8 mouse cellular contexts compared by ENCODE assay signal in genomic region chr13:89634137-89634683, GRCm38 (mm10).
A peak's percentile ranks its signal among the peaks of the same experiment; 100 is the strongest.
DNase-seq lines count a peak whose midpoint lies in the region; ATAC-seq lines count a peak whose summit lies in the region.

No protein-coding gene starts in this region.

- H3K4me3 ChIP-seq in forebrain, embryonic 14.5 days (ENCODE audit: low read depth, low read length), result no peak overlapping the region

- intact Hi-C loops in left cerebral cortex, postnatal 14 days (cut with DNase I), result loop anchor here (5.0 kb wide), 2 partner anchors 47 to 87 kb away; no protein-coding TSS in a partner anchor

- no peaks in the 10 kb centered on the region for H3K36me3 ChIP-seq in forebrain, embryonic 14.5 days (ENCODE audit: control insufficient read depth, insufficient read depth, low read length)

- no peaks in the 10 kb centered on the region for H3K27me3 ChIP-seq in forebrain, embryonic 14.5 days (replicated peaks; ENCODE audit: control insufficient read depth, insufficient read depth, low read length)

- H3K4me2 ChIP-seq in forebrain, embryonic 14.5 days (ENCODE audit: low read length), result no peak overlapping the region

- H3K9ac ChIP-seq in forebrain, embryonic 14.5 days (ENCODE audit: low read length), result no peak overlapping the region

- H3K9me3 ChIP-seq in forebrain, embryonic 14.5 days (replicated peaks; ENCODE audit: control insufficient read depth, low read length), result no peaks in the 10 kb centered on the region

- WGBS in forebrain, embryonic 14.5 days, result 29% methylated on average over 4 of the region's 4 CpGs

- peak; percentile 81 for ATAC-seq in CD4-positive, CD25-positive, alpha-beta regulatory T cell, adult 4 months
- ATAC-seq in forebrain, embryonic 14.5 days, result peak; percentile 87

- DNase-seq in kidney, adult 9 months, result peak; percentile 69
- DNase-seq in kidney, adult 11 months, result no peak
- DNase-seq in ZHBTc4 (ENCODE audit: low read depth, low spot score), result peak; percentile 79
- DNase-seq in forebrain, embryonic 14.5 days (ENCODE audit: low spot score), result peak; percentile 76
- DNase-seq in left cerebral cortex, postnatal 14 days (ENCODE audit: low spot score in 2 of 2), result peak; percentile 64 to 74
- peak; percentile 30 for DNase-seq in retina, adult 2 months (ENCODE audit: low read depth, low spot score)
- DNase-seq in spleen, adult 18-20 months, result no peak

- no peak overlapping the region for H3K27ac ChIP-seq in forebrain, embryonic 14.5 days (ENCODE audit: low read depth, low read length)

- no peaks in the 10 kb centered on the region for H3K4me1 ChIP-seq in forebrain, embryonic 14.5 days (ENCODE audit: control insufficient read depth, insufficient read depth, low read length)

Comparison
In these comparisons a context has a peak if more than half of its experiments do, and no peak if none do; other contexts are left out.
1. DNase-seq: peak in kidney, adult 9 months (single experiment), ZHBTc4 (single experiment), forebrain, embryonic 14.5 days (single experiment), left cerebral cortex, postnatal 14 days (2 of 2) and retina, adult 2 months (single experiment); none in kidney, adult 11 months (single experiment) and spleen, adult 18-20 months (0 of 2).